Mouse (Mus musculus) brain, embryonic 18.5 days (tissue): ENCODE results near the gene Kdsr.
"Not testable (repeated sequence)": the region's sequence is repeated elsewhere in the genome, so short reads cannot be mapped to it uniquely, and the experiment has no call there.

Source experiments
- DNase-seq: peaks from one replicate; pipeline ENCODE4 v3.0.0-alpha.2; 2012; ENCODE audit warnings: low read depth, low spot score

The Kdsr gene

GRCm38 (mm10) chr1:106739810-106740209 is 19.7 kb downstream of the Kdsr start:
- DNase-seq: no peak

GRCm38 (mm10) chr1:106738092-106738491 is 21.4 kb downstream of the Kdsr start:
- no peak for DNase-seq

- no peak for DNase-seq
Observed at GRCm38 (mm10) chr1:106736211-106736610, 23.3 kb downstream of the Kdsr start.

GRCm38 (mm10) chr1:106735586-106735985 is 23.9 kb downstream of the Kdsr start:
- no peak for DNase-seq

- no peak for DNase-seq
Observed at GRCm38 (mm10) chr1:106722061-106722460, 37.5 kb downstream of the Kdsr start.

GRCm38 (mm10) chr1:106717736-106718135 is 41.8 kb downstream of the Kdsr start:
- DNase-seq: not testable (repeated sequence)

GRCm38 (mm10) chr1:106717071-106717601 is 42.4 kb downstream of the Kdsr start:
- no peak for DNase-seq

GRCm38 (mm10) chr1:106716141-106716540 is 43.4 kb downstream of the Kdsr start:
- no peak for DNase-seq

GRCm38 (mm10) chr1:106715111-106716083 is 44.1 kb downstream of the Kdsr start:
- DNase-seq: no peak

GRCm38 (mm10) chr1:106714530-106714981 is 45.0 kb downstream of the Kdsr start:
- no peak for DNase-seq

GRCm38 (mm10) chr1:106713621-106714529 is 45.7 kb downstream of the Kdsr start, which contains the start of gene Bcl2:
Gene Bcl2, minus strand, starts transcription at chr1:106714274.
- no peak for DNase-seq

- no peak for DNase-seq
Observed at GRCm38 (mm10) chr1:106712330-106712729, 47.2 kb downstream of the Kdsr start.

- no peak for DNase-seq
Observed at GRCm38 (mm10) chr1:106711356-106712125, 48.0 kb downstream of the Kdsr start.

GRCm38 (mm10) chr1:106710202-106710601 is 49.3 kb downstream of the Kdsr start:
- no peak for DNase-seq

GRCm38 (mm10) chr1:106707036-106707880 is 52.3 kb downstream of the Kdsr start:
- DNase-seq: no peak

- no peak for DNase-seq
Observed at GRCm38 (mm10) chr1:106703183-106703582, 56.3 kb downstream of the Kdsr start.

GRCm38 (mm10) chr1:106702471-106703175 is 56.9 kb downstream of the Kdsr start:
- no peak for DNase-seq

- no peak for DNase-seq
Observed at GRCm38 (mm10) chr1:106700520-106701114, 58.9 kb downstream of the Kdsr start.

- no peak for DNase-seq
Observed at GRCm38 (mm10) chr1:106696472-106696871, 63.1 kb downstream of the Kdsr start.
